Mouse (Mus musculus) activated CD4-positive, CD25-positive, alpha-beta regulatory T cell, adult 4 months (primary cell): ENCODE data around the gene Gm49450. TPM values are rescaled to one million over a fixed set of nuclear protein-coding genes. Genes with fewer than 3 reads are reported as not detected.
"Not testable (repeated sequence)": the region's sequence is repeated elsewhere in the genome, so short reads cannot be mapped to it uniquely, and the experiment has no call there.

ENCODE experiments used
- ATAC-seq: one replicate; pipeline ENCODE4 v1.8.0; 2017
- polyA plus RNA-seq, 2 experiments: library from polyadenylated mRNA; unstranded; fragments of 100-300 nt; shearing (Covaris generic); gene quantifications; one replicate each; pipeline ENCODE4 v1.2.1; 2017

The Gm49450 gene
- polyA plus RNA-seq, 2 experiments from 2014 or later = not detected

DNA sequence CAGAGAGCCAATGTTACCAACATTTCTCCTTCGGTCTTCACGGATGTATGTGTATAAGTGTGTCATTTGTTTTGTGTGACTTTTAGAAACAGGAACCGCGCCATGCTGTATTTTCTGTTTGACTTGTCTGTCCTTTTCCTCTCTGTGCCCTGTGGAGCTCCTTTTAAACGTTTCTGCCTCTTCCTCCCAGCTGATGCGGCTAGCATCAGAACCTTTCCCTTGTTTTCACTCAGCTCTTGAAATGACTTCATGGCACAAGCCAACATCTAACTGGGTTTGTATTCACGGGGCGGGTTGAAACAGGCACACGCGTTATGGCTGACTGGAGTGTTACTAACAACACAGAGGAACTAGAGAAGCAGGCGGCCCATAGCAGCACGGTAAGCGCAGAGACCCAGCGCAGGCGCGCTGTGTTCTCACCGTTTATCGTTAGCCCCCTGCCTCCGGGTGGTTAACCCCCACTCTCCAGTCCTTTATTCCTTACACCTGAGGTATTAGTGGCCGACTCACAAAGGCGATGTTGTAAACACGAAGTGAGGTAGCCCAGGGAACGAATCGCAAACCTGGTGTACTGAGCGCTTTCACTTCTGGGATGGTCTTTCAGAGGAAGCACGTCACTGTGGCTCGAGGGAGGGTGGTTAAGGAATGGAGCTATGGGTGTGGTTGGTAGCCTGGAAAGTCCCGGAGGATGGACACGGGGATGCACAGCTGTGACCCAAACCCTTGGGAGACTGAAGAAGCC, 32.1 kb upstream of the Gm49450 start:
- ATAC-seq = peak; percentile 96

DNA sequence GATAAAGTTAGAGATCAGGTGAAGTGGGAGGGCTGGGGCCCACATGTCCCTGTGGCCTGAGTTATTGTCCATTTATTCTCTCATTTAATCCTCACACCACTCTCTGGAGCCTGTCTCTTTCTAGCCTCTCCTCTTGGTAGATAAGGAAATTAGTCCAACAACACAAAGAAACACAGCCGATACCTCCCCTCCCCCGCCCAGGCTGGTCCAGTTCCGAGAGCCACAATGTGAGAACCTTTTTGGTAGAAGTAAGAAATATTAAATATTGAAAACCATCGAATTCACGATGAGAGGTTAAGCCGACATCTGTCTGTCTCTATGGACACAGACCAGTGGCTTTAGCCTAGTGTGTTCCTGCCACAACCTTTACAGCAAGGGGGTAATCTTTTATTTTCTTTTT, 31.3 kb upstream of the Gm49450 start:
- ATAC-seq = no peak

DNA sequence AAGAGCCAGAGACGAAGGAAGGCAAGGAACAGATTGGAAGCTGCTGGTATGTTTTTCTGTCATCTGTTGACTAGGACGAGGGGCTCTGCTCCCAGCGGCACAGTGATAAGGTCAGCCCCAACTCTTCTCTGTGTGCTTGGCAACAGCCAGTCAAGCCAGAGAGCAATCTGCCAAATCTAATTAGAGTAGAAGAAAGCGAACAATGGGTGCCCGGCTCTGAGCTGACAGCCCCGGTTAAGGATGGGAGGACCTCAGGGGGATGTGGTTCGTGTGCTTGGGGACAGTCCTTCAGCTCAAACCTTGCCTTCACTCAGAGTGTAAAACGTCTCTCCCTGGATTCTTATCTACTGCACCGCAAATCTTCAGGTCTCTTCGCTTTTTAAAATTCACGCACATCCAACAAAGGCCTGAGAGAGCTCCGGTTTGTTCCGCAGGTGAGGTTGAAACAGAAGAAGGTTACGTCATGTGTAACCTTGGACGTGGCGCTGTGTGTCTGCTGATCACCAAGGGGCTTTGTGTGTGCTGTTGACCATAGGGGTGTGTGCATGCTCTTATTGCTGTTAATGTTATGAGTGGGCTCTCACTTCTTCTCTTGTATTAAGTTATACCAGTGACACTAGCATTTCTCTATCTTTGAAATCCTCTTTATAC, 30.2 kb upstream of the Gm49450 start:
- ATAC-seq = no peak

DNA sequence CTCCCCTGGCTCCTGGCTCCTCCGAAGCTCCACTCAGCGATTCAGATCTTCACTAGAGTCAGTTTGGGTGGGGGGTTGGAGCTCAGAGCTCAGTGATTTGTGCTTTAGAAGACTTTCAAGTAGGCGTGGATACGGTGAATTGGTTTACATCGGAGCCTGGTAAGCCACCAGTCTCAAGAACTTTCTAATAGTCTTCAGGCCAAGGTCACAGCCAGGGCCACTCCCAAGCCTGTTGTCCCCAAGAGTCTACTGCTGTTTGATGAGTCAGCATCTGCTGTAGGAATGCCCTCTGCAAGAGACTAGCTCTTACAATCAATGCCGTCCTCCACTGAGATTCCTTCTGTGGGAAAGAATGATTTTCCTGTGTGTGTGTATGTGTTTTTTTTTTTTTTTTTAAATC, 28.7 kb upstream of the Gm49450 start:
- no peak for ATAC-seq

DNA sequence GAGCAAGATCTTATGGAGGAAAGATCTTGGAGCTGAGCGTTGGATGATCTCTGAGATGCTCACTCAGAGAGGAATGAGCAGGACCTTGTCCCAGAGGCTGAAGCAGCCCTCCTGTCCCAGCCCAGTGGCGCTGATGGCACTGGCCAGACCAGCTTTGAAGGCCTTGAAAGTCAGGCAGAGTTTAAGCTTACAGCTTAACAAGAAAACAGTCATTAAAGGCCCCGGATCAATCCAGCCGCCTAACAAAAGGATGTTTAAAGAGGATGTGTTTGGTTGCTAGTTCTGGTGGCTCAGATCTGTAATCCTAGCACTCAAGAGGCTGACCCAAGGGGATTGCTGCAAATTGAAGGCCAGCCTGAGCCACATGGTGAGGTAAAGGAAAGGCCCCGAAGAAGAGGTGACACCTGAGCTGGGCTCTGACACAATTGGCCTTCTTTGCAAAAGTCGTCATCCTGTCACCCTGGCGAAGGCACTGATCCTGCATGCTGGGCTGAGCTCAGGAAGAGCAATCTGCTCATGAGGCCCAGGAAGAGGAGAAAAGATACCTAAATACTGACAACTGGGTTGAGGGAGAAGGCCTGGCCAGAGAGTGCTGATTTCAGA, 26.8 kb upstream of the Gm49450 start:
- ATAC-seq = no peak

DNA sequence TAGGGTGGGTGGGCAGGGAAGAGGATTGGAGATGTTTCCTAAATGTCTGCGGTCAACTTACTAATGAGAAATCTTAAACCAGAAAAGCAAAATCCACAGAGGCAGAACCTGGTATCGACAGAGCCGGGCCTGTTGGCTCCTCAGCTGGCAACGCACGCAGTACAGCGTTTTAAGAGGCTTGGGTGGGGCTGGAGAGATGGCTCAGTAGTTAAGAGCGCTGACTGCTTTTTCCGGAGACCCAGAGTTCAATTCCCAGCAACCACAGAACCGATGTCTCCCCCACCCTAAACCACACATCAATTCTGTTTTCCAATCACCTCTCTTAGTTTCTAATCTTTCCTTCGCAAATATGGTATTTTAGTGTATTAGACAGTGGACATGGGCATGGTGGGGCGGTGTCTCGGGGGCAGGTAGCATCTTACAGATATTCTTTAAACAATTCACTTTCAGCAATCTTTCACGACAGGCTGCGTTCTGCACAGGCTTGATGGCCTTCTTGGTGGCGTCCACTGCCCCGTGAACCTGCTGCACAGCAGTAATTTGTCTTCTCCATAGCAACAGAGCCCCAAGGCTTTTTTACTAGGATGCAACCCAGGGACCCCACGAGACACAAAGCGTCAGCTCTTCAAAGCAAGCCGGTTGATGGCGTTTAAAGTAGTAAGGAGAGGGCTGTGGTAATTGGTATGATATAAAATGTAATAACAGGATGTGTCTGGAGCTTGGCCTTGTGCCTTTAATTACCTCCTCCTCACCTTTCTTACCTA, 25.2 kb upstream of the Gm49450 start:
- no peak for ATAC-seq

DNA sequence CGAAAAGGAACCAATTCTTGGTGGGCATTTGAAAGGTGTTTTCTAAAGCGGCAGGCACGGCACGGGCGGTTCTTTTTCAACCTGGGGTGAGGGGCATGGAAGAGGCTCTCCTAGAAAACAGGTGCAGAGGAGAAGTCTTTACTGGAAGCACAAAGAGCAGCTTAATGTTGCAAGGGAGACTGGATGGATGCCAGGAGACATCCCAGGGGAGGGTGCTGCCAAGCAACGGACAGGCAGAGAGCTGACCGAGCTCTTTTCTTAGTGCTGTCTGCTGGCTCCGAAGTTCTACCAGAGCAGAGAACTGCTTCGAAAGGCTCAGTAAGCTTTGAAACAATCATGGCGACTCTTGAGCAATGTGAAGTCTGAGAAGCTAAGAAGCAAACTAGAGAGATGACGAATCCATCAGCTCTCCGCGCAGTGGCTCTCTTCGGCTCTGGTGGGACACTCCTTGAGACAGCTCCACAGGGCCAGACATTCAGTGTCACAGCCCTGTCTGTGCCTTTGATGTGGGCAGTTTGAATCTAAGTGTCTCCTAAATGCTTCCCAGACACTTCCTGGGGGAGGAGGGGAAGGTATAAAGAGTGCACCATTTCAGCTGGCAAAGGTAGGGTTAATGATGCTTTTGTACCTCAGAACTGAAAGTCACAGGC, 24.5 kb upstream of the Gm49450 start:
- no peak for ATAC-seq

DNA sequence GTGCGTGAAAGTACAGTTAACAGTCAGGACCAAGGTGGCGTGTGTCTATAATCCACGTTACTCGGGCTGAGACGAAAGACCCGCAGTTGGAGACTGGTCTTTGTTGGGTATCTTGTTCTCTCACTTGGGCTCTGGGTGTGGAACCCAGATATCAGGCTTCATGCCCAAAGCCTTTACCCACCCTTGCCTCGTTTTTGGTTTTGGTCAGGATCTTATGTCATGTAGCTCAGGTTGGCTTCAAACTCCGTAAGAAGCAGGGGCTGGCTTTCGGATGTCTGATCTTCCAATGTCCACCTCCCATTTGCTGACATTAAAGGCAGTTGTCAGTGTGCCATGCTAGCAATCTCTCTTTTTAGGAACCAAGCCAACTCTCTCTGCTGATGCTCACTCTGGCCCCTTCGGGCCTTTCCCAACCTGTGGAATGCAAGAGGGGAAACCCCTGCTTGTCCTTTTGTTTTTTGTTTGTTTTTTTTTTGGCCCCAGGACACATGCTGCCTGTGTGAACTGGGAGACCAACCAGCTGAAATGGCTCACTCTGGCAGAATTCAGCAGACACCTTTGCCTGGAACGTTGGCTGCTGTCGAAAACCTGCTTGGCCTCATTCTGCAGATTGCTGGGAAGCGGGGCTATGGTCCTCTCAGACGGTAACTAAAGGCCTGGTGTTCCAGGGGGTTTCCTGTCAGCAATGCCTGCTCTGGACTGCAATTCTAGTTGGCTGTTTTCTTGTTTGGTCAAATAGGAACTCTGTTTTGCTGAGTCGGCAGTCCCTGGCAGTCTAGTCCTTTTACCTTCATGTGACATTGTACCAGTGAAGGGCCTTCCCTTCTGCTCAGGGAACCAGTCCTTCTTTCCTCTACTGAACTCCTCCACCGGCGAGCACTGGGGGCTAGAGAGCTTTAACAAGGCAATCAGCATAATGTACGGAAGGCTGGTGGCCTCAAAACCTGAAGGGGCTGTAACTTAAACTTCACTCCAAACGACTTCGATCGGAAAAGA, 23.7 kb upstream of the Gm49450 start:
- ATAC-seq = no peak

DNA sequence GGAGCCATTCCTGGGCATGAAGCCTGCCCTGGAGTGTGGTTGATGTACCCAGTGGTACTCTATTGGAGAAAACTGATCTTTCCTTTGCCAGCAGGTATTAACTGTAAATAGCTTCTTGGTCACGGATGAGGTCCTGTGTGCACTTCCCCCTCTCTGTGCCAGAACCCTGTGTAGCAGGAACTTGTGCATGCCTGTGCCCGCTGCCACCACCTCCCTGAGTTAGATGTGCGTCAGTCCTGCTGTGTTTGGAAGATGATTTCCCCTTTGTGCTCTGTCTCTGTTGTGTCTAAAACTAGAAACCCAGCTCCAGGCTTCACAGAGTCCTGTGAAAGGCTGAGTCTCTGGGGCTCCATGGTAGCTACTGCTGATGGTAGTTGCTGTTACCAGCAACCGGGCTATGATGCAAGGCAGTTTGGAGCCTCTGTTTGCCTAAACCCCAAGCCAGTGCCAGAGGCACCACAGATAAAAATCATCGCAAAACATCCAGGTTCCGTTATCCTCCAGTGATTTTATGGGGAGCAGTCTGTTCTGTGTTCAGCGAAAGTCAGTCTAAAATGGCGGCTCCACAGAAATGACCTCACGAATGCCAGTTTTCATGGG, 19.8 kb upstream of the Gm49450 start:
- ATAC-seq = no peak

DNA sequence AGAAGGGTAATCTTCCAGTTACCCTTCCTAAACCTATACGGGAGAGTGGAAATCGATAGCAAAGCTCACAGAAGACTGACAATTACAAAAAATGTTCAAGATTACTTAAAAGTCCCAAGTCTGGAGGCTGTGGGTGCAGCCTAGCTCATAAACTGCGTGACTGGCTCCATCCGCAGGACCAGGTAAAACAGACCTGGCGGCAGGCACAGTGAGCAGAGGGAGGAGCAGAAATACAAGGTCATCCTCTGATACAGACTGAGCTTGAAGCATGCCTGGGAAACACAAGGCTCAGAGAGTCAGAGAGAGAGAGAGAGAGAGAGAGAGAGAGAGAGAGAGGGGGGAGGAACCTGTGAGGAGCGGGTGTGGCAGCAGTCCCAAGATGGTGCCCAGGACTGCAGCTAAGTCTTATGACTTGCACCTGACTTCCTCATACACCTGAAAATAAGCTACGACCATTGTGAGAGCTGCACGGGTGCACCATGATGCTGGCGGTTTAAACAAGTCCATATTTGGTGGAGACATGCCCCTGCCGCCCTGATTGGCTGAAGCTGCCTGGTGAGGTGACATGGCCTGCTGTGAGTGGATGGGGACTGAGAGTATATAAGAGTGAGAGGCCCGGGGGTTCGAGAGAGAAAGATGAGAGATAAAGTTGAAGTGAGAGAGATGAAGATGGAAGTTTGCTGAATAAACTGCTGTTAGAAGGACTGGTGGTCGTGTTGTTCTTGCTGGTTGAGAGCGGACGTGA, 18.4 kb upstream of the Gm49450 start:
- not testable (repeated sequence) for ATAC-seq

DNA sequence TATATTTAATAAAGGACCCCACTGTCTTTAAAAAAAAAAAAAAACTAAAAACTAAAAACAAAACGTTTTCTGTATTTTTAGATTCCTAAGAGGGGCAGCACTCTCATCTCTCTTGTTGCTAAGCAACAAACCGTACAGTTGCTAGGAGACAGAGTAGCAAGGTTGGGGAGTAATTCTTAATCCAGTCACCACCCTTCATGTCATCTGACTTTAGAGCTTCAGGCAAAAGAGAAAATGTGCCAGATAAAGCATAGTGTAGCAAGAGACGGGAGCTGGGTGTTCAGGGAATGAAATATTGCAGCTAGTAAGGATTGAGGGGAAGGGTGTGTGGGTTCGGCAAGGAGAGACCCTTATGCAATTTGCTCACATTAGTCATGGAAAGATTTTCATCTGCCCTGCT, 17.8 kb upstream of the Gm49450 start:
- ATAC-seq = no peak

DNA sequence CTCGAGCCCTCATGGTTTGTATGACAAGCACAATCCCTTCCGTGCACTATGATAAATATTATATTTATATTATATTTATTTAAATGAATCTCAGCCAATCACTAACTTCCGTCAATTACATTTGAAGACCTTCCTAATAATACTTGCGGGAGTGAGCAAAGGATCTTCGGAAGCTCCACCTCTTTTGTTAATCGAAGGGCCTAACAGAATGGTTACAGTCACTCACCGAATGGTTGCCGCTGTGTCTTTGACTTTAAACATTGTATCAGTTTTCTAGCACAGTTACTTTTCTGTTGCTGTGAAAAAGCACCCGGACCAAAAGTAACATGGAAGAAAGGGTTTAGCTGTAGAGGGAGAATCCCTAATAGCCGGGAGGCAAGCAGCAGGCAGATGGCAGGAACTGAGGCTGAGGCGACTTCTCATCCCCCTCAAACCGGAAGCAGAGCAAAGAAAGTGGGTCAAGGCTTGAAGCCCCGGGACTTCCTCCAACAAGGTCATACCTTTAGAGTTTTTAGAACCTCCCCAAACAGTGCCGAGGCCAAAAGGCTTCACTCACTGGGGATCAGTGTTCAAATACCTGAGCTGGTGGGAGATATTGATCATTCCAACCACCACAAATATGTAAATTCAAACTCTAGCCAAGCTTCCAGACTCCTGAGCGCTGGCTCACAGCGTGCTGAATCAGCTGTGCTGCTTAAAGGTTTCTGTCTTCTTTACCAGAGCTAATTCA, 16.2 kb upstream of the Gm49450 start:
- peak; percentile 57 for ATAC-seq

DNA sequence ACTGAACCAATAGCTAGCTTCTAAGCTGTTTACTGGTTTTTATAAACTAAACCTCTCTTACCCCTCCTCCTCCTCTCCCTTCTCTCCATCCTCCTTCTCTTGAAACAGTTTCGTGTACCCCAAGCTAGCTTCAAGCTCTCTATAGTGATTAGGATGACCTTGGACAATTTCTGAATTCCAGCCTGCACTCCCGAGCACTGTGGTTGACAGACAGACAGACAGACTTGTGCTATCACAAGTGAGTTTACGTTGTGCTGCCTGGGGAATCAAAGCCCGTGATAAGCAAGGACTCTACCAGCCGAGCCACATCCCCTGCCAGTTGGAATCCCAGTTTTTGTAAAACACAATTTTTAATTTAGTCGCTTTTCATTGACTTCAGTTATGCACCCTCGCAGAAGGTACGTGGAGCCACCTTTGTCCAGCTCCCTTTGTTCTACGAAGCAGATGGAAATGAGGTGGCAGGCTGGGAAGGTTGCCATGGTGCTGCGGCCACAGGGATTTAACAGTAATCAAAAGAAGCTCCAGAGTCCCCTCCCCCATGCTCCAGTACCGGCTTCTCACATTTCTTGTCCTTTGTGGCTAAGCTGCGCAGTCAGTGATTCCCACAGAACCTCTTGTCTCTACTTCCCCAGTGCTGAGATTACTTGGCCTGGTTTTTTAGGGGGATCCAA, 15.5 kb upstream of the Gm49450 start:
- no peak for ATAC-seq

DNA sequence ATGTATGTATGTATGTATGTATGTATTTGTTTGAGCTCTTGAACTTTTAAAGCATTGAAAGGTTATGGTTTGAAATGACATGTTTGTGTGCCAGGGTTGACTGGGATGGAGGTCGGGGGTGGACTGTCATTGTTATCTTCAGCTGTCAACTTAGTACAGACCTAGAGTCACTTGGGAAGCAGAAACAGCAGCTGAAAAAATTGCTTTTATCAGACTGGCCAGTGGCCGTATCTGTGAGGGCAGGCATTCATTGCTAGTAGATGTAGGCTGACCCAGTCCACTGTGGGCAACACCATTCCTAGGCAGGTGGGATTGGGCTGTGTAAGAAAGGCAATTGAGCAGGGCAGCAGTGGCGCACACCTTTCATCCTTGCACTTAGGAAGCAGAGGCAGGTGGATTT, 6.2 kb upstream of the Gm49450 start:
- no peak for ATAC-seq

DNA sequence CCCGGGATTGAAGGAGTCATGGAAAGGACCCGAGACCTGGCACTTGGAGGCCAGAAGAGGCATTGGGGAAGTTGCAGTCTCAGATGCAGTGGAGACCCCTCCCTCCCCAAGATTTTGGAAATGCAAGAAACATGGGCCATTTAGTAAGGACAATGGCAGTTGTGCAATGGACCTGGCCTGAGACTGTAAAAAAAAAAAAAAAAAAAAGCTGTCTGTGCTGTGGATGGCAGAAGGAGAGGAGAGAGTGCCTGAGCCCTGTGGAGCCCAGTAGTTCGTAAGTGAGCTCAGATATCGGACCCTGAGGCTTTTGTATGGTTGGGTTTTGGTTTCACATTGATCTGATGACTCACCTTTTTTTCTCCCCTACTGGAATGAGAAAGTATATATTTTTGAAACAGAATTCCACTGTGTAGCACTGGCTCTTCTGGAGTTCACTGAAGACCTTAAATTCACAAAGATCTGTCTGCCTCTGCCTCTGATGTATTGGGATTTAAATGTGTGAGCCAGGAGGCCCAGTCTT, 5.6 kb upstream of the Gm49450 start:
- no peak for ATAC-seq

DNA sequence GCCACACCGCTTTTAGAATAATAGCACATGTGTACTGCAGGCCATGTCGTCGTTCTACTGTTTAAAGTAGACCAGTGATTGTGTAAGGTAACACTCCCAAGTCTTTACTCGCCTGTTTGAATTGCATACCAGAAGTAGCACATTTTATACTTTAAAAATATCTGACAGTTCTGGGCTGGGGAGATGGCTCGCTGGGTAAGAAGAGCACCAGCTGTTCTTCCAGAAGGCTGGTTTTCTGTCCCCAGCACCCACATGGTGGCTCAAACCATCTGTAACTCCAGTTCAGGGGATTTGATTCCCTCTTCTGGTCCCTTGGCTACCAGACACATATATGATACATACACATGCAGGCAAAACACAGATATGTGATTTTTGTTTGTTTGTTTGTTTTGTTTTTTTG, 4.1 kb upstream of the Gm49450 start:
- ATAC-seq = no peak

DNA sequence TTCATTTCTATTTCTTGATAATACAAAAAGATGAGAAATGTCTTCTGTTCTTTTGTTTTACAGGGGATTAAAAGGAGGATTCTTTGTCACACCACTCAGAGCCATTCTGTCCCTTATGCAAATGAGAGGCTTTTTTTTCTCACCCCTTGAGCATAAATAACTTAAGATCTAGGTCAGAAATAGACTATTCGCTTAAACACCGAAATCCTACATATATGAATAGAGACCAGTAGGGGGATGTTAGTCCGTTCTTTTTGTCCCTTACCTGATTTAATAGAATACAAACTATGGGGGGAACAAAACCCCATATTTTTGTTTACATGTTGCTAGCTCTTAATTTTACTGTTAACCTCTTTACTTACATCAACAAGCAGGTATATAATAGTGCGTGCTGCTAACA, 2.6 kb upstream of the Gm49450 start:
- ATAC-seq = no peak

DNA sequence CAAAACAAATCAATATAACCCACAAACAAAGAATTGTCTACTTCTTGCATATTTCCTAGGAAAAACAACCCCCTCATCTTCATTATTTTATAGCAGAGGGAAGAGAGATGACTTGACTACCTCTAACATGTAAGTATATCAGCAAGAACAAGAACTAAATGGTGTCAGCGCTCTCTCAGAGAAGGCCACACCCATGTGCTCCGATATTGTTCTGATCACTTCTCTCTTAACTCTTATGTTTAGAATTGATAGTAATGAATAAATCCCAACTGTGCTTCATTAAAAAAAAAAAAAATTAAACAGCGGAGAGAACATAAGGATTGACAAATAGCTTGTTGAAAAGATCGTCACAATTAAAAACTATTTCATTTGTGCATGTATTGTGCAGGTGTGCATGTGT, 2.0 kb upstream of the Gm49450 start:
- ATAC-seq = no peak
